Mouse (Mus musculus) embryonic facial prominence, embryonic 13.5 days (tissue): ENCODE measurements around the gene Tbc1d22a. TPM values are rescaled to one million over a fixed set of nuclear protein-coding genes. Genes with fewer than 3 reads are reported as not detected.

Experiments
- ATAC-seq: fragments of 200-750 bp; cut with Nextera tagmentation; 2 replicates; pipeline ENCODE4 v1.8.0; 2017; ENCODE audit warnings: low read depth; ENCODE audit not compliant: insufficient number of reproducible peaks, insufficient read depth, low FRiP score, low TSS enrichment
- H3K27ac ChIP-seq: fragments of 300-500 bp; sonication (generic); 2 replicates; pipeline ENCODE4 v1.5.1; 2015; ENCODE audit warnings: moderate library complexity, mild to moderate bottlenecking, inconsistent platforms
- H3K27me3 ChIP-seq: fragments of 300-500 bp; sonication (generic); 2 replicates; pipeline ENCODE4 v1.6.1; 2015; ENCODE audit warnings: mild to moderate bottlenecking, inconsistent platforms
- H3K36me3 ChIP-seq: fragments of 300-500 bp; sonication (generic); 2 replicates; pipeline ENCODE4 v1.6.1; 2015; ENCODE audit warnings: mild to moderate bottlenecking, inconsistent platforms
- H3K4me1 ChIP-seq: fragments of 300-500 bp; sonication (generic); 2 replicates; pipeline ENCODE4 v1.6.1; 2015; ENCODE audit warnings: inconsistent platforms
- H3K4me2 ChIP-seq: fragments of 300-500 bp; sonication (generic); 2 replicates; pipeline ENCODE4 v1.6.1; 2015; ENCODE audit warnings: moderate library complexity, mild to moderate bottlenecking, inconsistent platforms
- H3K4me3 ChIP-seq: fragments of 300-500 bp; sonication (generic); 2 replicates; pipeline ENCODE4 v1.5.1; 2015; ENCODE audit warnings: mild to moderate bottlenecking, inconsistent platforms
- H3K9ac ChIP-seq: fragments of 300-500 bp; sonication (generic); 2 replicates; pipeline ENCODE4 v1.6.1; 2015; ENCODE audit warnings: mild to moderate bottlenecking, inconsistent platforms
- H3K9me3 ChIP-seq: fragments of 300-500 bp; sonication (generic); 2 replicates; pipeline ENCODE4 v1.6.1; 2016; ENCODE audit warnings: inconsistent platforms
- WGBS: fragments of 180-500 bp; shearing (Covaris S2); methylation state at CpG from one replicate; pipeline ENCODE4 v1.1.7; 2015; ENCODE audit warnings: mixed read lengths; 5-methylcytosine and 5-hydroxymethylcytosine counted together
- polyA plus RNA-seq: library from polyadenylated mRNA; unstranded; fragments of >200 nt; fragmentation: Nextera tagmentation; extraction: Ambion mirVana; gene quantifications from 2 replicates; pipeline ENCODE4 v1.2.1, GENCODE M21; 2015

Gene Tbc1d22a
- polyA plus RNA-seq, 1 experiment from 2014 or later: 10.8 TPM

DNA sequence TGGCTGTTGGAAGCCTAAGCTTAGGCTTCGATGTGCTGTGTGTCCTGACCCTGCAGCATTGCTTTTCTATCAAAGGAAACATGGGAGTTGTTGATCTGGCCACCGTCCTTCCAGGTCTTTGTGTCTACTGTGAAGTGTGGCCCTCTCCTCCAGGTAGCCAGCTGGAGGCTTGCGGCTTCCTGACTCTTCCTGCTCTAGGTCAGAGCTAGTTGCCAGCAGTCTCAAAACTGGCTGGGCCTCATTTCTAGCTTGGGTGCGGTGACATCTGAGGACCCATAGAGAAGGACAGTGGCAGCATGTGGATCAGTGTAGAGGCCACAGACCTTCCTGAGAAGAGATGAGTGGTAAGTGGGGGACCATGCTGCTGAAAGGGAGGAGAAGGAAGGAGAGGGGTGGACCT is 120.0 kb downstream of the Tbc1d22a start:
- Histone ChIP-seq H3K4me1 (no peaks in the 10 kb centered on the region), H3K9ac (no peak overlapping the region), H3K27me3 (no peaks in the 10 kb centered on the region), H3K4me3 (no peak overlapping the region), H3K27ac (no peak overlapping the region), H3K9me3 (no peaks in the 10 kb centered on the region), H3K36me3 (no peaks in the 10 kb centered on the region), H3K4me2 (no peak overlapping the region)
- ATAC-seq: no peak
- 93% methylated on average over 4 of the region's 4 CpGs for WGBS

DNA sequence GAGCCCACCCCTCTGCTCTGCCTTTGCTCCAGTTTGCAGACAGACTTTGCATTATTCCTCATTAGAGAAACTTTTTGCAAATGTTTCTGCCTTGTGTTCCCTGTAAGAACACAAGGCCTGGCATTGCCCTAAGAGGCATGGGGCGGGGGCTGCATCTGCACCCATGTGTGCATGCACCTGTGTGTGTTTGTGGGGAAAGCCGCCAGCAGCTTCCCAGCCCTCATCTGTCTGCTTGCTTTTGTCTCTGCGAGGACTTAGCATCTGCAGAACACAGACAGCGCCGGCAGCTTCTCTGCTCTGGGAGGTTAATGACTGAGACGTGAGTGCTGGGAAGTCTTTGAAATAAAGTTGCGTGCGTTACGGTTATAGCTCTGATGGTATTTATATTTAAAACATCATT is 120.5 kb downstream of the Tbc1d22a start:
- Histone ChIP-seq H3K9ac (no peak overlapping the region), H3K4me2 (no peak overlapping the region), H3K9me3 (no peaks in the 10 kb centered on the region), H3K27me3 (no peaks in the 10 kb centered on the region), H3K4me1 (no peaks in the 10 kb centered on the region), H3K4me3 (no peak overlapping the region), H3K36me3 (no peaks in the 10 kb centered on the region), H3K27ac (no peak overlapping the region)
- WGBS: 83% methylated on average over 9 of the region's 9 CpGs
- ATAC-seq: no peak

DNA sequence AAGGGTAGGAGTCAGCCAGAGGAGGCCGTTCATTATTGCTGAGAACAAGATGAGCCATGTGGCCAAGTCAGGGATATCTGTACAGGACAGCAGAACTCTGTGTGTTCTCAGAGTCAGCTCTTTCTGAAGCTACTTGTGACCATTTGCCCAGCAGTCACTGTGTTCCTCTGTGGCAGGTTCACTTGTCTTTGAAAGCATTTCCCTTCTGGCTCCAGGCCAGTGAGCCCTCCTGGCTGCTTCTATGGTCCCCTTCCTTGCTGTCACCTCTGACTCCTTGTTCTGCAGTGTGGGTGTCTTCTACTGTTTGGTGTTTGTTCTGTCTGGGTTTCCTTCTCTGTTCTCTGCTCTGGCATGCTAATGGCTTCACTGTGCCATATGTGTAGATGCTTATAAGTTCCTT is 121.5 kb downstream of the Tbc1d22a start:
- no peak overlapping the region for H3K9ac ChIP-seq
- no peaks in the 10 kb centered on the region for H3K4me1 ChIP-seq
- WGBS: 69% methylated on average over 1 of the region's 1 CpGs
- H3K36me3 ChIP-seq: no peaks in the 10 kb centered on the region
- H3K27ac ChIP-seq: no peak overlapping the region
- no peak overlapping the region for H3K4me3 ChIP-seq
- H3K4me2 ChIP-seq: no peak overlapping the region
- no peaks in the 10 kb centered on the region for H3K9me3 ChIP-seq
- ATAC-seq: no peak
- no peaks in the 10 kb centered on the region for H3K27me3 ChIP-seq

DNA sequence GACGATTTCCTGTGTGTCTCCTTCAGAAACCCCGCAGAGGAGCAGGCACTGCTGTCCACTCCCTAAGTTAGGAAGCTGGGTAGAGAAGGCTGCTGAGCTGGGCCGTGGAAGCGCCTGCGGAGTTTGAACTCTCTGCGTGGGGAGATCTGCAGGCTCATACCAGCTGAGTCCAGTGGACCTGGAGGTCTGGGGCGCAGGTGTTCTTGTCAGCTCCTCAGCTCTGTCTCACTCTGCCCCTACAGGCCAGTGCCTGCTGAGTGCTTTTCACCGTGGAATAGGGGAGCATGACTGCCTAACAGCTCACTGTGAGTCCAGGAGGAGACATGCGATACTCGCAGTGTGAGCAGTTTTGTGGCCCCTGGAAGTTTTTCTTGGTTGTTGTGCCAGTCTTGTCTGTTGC is 123.5 kb downstream of the Tbc1d22a start:
- H3K36me3 ChIP-seq: no peaks in the 10 kb centered on the region
- peaks cover 3% of the 10 kb centered on the region; the same call in 1 of the 2 replicates for H3K4me1 ChIP-seq
- H3K27ac ChIP-seq: no peak overlapping the region
- H3K4me2 ChIP-seq: no peak overlapping the region
- no peaks in the 10 kb centered on the region for H3K9me3 ChIP-seq
- H3K27me3 ChIP-seq: no peaks in the 10 kb centered on the region
- 75% methylated on average over 10 of the region's 10 CpGs for WGBS
- H3K4me3 ChIP-seq: no peak overlapping the region
- no peak for ATAC-seq
- no peak overlapping the region for H3K9ac ChIP-seq

DNA sequence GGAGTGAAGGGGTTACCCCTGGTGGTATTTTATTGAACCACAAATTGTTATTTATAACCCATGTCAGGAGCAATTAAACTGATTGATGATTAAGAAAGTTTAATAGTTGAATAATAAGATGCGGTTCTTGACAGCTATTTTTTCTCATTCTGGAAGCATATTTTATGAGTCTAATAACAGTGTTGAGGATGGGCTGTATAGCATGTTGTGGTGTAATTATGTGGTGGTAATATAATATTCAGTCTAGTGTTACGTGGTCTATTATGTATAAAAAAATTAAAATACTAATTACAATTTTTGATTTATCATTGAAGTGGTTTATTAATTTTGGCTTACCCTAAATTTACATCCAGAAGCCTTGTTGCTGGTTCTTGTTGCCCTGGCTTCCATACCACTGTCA is 125.5 kb downstream of the Tbc1d22a start:
- Histone ChIP-seq H3K9ac (no peak overlapping the region), H3K4me1 (peaks cover 7% of the 10 kb centered on the region), H3K27me3 (no peaks in the 10 kb centered on the region), H3K27ac (no peak overlapping the region), H3K36me3 (no peaks in the 10 kb centered on the region), H3K4me2 (no peak overlapping the region), H3K9me3 (no peaks in the 10 kb centered on the region), H3K4me3 (no peak overlapping the region)
- 86% methylated on average over 2 of the region's 2 CpGs for WGBS
- no peak for ATAC-seq

DNA sequence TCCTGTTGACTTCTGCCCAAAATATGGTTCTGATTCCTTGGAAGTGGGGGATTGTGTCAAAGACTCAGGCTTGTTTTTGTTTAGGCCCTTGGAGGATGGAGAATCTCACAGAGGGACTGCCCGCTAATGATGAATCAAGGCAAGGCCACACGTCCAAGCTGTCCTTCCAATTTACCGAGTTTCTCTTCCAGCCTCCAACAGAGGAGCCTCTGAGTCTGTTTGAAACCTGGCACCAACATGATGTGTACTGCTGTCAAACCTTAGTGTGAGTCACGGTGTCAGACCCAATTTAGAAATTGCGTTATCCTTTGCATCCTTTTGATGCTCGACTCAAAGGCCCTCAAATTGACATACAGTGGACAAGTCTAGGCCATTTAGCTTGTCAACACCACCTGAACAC is 126.5 kb downstream of the Tbc1d22a start:
- no peak overlapping the region for H3K4me3 ChIP-seq
- no peaks in the 10 kb centered on the region for H3K27me3 ChIP-seq
- 66% methylated on average over 6 of the region's 6 CpGs for WGBS
- H3K4me1 ChIP-seq: peaks cover 13% of the 10 kb centered on the region
- H3K9ac ChIP-seq: no peak overlapping the region
- H3K9me3 ChIP-seq: no peaks in the 10 kb centered on the region
- no peak overlapping the region for H3K27ac ChIP-seq
- H3K36me3 ChIP-seq: no peaks in the 10 kb centered on the region
- no peak overlapping the region for H3K4me2 ChIP-seq
- no peak for ATAC-seq

DNA sequence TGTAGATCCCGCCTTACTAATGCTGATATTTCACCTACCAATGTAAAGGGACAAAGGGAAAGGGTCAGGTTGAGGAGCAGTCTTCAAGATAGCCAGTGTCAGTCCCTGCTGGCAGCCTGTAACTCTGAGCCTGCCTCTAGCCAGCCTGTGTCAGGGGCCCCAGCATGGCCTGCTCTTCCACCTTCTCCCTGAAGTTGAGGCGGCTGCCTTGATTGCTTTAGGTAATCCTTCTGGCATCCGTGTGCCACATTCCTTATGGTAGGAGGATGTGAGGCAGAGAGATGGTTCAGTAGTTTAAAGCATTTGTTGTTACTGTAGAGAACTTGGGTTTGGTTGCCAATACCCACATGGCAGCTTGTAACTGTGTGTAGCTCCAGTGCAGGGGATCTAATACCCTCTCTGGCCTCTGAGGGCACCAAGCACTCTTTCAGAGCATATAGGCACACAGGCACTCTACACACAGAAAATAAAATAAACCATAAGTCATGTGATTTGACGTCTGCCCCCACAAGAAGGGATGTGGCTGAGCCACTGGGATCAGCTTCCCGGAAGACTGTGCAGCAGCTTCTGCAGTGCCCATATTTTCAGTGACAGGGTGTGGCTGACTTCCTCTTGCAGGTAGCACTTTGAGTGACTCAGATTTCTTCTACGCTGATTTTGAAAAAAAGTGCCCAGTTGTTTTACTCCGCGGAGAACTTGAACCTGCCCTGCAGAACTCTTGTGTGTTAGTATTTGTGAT is 128.5 kb downstream of the Tbc1d22a start:
- Histone ChIP-seq H3K4me3 (no peak overlapping the region), H3K4me1 (peaks cover 15% of the 10 kb centered on the region), H3K9ac (no peak overlapping the region), H3K27ac (no peak overlapping the region), H3K27me3 (no peaks in the 10 kb centered on the region), H3K9me3 (no peaks in the 10 kb centered on the region), H3K4me2 (no peak overlapping the region), H3K36me3 (no peaks in the 10 kb centered on the region)
- ATAC-seq: no peak
- 72% methylated on average over 8 of the region's 8 CpGs for WGBS

DNA sequence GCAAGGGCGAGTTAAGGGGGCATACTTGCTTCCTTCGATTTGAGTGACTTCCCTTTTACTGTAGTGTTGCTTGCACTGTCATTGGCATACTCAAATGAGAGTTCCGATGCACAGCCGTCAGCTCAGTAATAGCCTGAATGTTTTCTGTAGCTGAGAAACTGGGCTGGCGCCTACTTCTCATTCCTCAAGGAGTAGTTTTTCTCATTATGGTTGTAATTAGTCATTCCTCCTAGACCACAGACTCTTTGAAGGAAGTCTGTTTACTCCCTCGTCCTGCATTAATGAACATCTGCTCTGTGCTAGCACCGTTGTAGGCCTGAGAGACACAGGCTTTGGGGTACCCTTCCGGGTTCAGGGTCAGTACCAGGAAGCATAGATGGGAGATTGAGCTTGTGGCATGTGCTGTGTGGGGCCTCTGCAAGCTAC is 130.7 kb downstream of the Tbc1d22a start:
- Histone ChIP-seq H3K9ac (no peak overlapping the region), H3K9me3 (no peaks in the 10 kb centered on the region), H3K36me3 (no peaks in the 10 kb centered on the region), H3K4me3 (no peak overlapping the region), H3K27me3 (no peaks in the 10 kb centered on the region), H3K27ac (no peak overlapping the region), H3K4me2 (no peak overlapping the region), H3K4me1 (peaks cover 15% of the 10 kb centered on the region)
- no peak for ATAC-seq
- 51% methylated on average over 8 of the region's 8 CpGs for WGBS

DNA sequence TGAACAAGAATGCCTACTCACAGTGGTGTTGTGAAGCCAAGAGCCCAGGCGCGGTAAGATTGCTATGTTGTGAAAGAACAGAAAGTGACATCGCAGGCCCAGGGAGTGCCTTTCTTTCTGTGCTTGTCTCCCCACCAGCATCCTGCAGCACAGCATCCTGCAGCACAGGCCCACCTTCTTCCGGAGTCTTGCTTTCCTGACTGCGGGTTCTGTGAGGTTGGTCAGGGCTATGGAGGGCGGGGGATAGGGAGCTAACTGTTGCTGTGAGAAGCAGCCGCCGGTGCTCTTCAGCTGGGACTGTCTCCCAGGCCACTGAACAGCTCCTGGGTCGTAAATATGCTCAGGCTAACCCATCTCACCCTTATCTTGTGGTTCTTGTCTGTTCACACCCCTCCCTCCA is 131.6 kb downstream of the Tbc1d22a start:
- 82% methylated on average over 9 of the region's 9 CpGs for WGBS

DNA sequence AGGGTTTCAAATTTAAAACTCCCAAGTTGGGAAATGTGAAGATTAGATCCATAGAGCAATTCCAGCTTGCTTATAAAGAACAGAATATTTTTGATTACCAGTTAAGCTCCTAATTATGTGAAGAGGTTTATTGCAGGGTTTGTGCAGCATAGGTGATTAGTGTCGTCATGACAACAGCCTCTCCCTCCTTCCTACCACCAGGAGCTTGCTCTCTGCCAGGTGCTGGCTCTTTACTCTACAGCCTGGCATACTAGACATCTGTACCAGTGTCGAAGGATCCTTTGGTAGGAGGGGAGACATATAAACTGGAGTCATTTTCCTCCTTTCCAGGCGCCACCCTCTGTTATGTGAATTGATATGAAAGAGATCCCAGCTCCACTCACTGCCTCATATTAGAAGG is 132.3 kb downstream of the Tbc1d22a start:
- Histone ChIP-seq H3K4me3 (no peak overlapping the region), H3K36me3 (no peaks in the 10 kb centered on the region), H3K27me3 (no peaks in the 10 kb centered on the region), H3K9ac (no peak overlapping the region), H3K9me3 (no peaks in the 10 kb centered on the region), H3K27ac (no peak overlapping the region; the same call in 1 of the 2 replicates), H3K4me2 (no peak overlapping the region), H3K4me1 (peaks cover 15% of the 10 kb centered on the region)
- 77% methylated on average over 3 of the region's 3 CpGs for WGBS
- no peak for ATAC-seq

More for the DNA sequence above, 131.6 kb downstream of the Tbc1d22a start:
- Histone ChIP-seq H3K27me3 (no peaks in the 10 kb centered on the region), H3K4me2 (no peak overlapping the region), H3K9me3 (no peaks in the 10 kb centered on the region), H3K4me1 (peaks cover 15% of the 10 kb centered on the region), H3K9ac (no peak overlapping the region), H3K36me3 (no peaks in the 10 kb centered on the region), H3K4me3 (no peak overlapping the region), H3K27ac (no peak overlapping the region)
- no peak for ATAC-seq

DNA sequence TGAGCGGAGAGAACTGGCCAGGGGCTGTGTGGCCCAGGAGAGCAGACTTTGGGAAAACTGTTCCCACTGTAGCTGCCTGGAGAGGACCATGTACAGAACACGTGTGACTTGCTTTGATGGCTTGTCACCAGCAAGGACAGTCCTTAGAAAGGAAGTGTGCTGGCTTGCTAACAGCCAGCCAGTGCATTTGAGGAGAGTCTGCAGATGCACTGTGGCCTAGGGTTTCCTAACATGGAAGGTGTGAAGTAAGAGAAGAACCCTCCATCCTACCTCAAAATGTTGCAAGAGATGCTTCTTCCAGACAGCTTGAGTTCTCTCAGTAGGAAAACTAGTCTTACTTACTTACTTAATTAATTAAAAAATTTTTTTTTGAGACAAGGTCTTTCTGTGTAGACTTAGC is 140.7 kb downstream of the Tbc1d22a start:
- H3K4me2 ChIP-seq: no peak overlapping the region
- H3K9ac ChIP-seq: no peak overlapping the region
- H3K9me3 ChIP-seq: no peaks in the 10 kb centered on the region
- ATAC-seq: no peak
- no peak overlapping the region for H3K27ac ChIP-seq
- H3K4me3 ChIP-seq: no peak overlapping the region
- 81% methylated on average over 2 of the region's 2 CpGs for WGBS
- H3K36me3 ChIP-seq: no peaks in the 10 kb centered on the region
- H3K27me3 ChIP-seq: no peaks in the 10 kb centered on the region
- H3K4me1 ChIP-seq: no peaks in the 10 kb centered on the region

DNA sequence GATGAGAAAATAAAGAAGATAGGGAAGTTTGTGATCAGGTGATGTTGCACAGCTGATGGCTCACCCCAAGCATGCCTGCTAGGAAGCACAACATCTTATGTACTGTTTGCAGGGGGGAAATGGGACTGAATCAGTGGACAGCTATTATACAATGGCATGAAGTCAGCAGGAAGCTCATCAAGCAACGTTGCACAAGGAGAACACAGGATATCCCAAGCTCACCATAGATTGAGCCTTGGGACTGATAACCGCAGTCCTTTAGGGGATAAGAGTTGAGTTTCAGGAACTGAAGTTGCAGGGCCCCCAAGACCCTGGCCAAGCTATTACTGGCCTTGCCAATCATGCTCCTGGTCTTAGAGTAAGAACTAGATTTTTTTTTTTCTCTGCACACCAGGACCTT is 141.6 kb downstream of the Tbc1d22a start:
- 81% methylated on average over 2 of the region's 2 CpGs for WGBS
- no peaks in the 10 kb centered on the region for H3K9me3 ChIP-seq
- H3K4me3 ChIP-seq: no peak overlapping the region
- no peaks in the 10 kb centered on the region for H3K36me3 ChIP-seq
- no peak overlapping the region for H3K9ac ChIP-seq
- H3K27me3 ChIP-seq: no peaks in the 10 kb centered on the region
- ATAC-seq: no peak
- no peak overlapping the region for H3K27ac ChIP-seq
- H3K4me2 ChIP-seq: no peak overlapping the region
- H3K4me1 ChIP-seq: no peaks in the 10 kb centered on the region
